Mouse (Mus musculus) sigmoid colon, adult 10 weeks (tissue): ENCODE measurements around the gene Btbd3. TPM values are rescaled to one million over a fixed set of nuclear protein-coding genes. Genes with fewer than 3 reads are reported as not detected.

Source experiments
- polyA plus RNA-seq: library from polyadenylated mRNA; stranded (reverse); fragments of 350-450 nt; fragmentation: Illumina TruSeq; extraction: RNeasy Lipid Tissue Mini Kit (QIAGEN cat#74804); gene quantifications from one replicate; pipeline ENCODE4 v1.2.3, GENCODE M21; 2014; ENCODE audit warnings: low read depth, low replicate concordance

Gene Btbd3
- polyA plus RNA-seq: 50.4 TPM

GRCm38 (mm10) chr2:138256411-138256810 is at the start of gene Btbd3:
TSS of gene Btbd3 (plus strand) at chr2:138256565.

